Mouse (Mus musculus) thymus, postnatal 36 days (tissue): ENCODE measurements around the gene Ddi2.

Experiments
- DNase-seq, 2 experiments: peaks; one replicate each; pipeline ENCODE4 v3.0.0; 2022; ENCODE audit warnings: mixed read lengths in 2 of 2

Gene Ddi2

DNA sequence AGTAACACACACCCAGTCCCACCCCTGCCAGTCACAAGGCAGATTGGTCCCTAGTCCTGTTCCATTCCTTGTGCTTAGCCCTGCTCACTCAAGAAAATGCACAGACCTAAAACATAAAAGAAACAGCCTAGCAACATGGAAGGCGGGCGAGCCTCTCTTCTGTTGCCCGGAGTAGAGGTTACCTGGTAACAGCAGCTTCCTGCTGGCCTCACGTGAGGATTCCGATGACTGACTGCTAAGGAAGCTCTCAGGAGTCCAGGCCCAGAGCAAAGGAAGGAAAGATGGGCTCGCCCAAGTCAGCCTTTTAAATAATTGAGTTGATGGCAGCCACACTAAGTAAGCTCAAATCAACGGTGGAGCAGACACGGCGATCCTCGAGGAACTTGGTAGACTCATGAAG, 71.3 kb downstream of the Ddi2 start:
- DNase-seq = no peak

DNA sequence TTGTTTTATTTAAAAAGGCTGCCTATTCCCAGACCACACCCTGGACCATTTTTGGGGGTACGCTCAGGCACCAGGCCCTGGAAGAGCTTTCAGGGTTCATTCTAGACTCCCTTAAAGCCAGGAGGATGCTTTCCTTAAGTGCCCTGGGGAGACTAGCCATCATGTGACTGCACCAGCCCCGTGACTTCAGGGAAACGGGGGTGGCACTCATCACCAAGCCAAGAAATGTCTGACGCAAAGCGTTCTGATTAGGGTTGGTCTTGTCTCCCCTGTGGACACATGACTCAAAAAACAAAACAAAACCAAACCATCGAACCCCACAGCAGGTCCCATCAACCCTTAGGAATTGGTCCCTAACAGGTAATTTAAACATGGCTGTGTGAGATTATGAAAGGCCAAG, 71.9 kb downstream of the Ddi2 start:
- DNase-seq = no peak

DNA sequence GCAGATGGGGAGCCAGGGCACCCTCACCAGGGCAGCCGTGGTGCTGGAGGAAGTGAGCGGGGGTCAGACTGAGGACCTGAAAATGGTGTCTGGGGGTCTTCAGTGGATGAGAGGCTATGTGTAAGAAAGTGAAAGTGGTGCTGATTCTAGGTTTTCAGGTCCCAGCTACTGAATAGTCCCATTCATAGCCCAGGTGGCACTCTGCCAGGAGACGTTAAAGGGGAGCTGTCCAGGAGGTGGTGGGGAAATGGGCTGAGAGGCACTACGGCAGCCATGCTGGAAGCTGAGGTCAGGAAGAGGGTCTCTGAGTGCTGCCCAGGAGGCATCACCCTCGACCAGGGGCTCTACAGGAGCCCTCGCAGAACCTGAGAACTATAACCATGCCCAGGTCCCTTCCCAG, 74.0 kb downstream of the Ddi2 start:
- no peak for DNase-seq

DNA sequence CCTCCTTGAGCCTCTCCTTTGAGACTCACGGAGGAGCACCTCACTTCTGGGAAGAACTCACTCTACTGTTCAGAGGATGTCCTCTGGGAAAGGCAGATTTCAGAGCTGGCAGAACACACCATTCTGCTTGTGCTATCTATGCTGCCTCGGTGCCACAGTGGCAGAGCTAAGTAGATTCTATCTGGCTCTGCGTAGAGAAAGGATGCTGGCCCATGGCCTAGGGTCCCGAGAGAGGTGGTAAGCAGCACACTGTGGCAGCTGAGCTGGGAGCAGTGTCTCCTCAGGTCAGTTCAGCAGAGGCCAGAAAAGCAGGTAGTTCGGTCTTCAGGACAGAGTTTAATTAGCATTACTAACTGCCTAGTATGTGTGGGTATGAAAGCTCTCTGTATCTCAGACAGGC, 75.0 kb downstream of the Ddi2 start:
- no peak for DNase-seq

DNA sequence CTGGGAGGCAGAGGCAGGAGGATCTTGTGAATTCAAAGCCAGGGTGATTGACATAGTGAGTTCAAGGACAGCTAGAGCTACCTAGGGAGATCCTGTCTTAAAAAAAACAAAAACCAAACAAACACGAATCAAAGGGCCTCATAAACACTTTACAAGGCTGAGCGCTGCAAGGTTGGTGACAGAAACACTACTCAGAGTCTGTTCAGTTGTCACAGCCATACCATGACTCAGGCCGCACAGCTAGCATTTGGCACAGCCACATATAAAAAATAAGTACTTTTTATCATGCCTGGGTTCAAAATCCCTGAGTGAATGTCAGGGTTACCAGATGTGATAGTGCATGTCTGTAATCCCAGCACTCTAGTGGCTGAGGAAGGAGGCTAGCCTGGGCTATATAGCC, 76.0 kb downstream of the Ddi2 start:
- DNase-seq = no peak

DNA sequence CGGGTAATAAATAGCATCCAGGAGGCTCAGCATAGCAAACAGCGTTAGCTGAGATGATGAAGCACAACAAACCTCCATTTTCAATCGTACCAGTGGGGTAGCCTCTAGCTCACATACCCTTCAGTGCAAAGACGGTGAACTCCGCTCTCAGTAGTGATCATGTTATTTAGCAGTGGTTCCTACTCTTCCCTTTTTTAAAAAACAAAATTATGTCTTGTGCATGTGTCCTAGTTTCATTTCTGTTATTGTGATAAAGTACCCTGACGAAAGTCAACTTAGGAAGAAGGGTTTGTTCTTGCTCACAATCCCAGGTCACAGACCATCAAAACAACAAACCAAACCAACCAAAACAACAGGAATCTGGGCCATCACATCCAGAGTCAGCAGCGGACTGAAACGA, 77.2 kb downstream of the Ddi2 start:
- DNase-seq = no peak

DNA sequence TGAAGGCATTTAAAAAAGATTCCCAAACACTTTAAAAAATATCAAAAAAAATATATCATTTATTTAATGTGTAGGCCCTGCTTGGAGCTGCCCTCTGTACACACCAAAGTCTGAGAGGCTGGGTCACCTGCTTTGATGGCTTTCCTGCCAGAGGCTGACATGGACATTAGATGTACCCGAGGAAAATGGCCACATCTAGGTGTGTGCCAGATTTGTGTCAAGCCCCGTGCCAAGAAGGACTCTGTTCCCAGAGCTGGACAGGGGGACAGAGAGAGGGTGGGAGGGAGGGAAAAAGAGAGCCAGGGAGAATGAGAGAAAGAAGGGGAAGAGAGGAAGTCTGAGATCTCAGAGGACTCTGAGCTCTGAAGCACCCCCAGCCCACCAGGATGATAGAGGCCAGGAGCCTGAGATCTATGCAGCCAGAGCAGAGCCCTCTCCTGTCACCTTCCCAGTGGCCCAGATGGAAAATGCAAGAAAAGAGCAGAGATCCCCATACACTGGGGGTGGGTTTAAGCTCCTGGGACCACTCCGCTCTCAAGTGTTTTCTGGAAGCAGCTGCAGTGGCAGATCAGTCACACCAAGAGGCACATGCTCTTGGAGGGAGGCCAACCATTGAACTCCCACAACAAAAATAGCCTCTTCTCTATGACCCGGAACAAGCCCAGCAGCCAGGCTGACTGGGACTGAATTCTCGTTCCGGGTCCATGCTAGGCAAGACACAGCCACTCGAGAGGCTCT, 79.9 kb downstream of the Ddi2 start:
- no peak for DNase-seq

DNA sequence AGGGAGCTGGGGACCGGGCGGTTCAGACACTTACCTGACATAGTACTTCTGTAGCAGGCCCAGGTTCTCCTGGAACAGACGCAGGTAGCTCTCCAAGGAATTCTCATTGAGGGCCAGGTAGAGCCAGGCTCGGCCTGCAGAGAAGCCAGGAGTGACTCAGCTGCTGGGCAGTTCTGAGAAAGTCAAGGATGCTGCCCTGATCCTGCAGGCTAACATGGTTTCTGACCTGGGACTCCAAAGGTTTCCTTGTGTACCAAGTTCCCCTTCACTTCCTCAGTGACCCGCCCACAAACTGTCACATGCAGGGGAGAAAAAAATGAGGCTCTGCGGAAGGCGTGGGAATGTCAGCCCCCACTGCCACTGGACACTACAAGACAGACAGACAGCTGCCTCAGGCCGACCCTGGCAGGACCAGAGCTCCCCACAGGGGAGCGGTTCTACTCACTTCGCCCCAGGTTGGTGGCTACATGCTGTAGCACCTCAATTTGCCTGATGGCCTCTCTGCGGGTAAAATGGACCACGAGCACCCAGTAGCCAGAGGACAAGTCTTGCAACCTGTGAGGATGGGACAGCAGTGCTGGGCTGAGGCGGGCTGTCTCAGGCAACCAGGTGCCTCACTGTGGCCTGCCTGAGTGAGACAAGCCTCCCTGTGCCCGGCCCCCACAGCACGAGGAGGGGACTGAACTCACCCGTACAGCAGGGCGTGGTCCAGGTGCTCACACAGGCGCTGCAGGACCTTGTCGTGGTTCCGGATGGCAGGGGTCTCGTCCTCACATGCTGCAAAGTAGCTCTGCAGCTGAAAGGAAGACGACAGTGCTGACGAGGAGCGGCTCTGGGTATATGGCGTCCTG, 81.0 kb downstream of the Ddi2 start:
- DNase-seq = no peak

DNA sequence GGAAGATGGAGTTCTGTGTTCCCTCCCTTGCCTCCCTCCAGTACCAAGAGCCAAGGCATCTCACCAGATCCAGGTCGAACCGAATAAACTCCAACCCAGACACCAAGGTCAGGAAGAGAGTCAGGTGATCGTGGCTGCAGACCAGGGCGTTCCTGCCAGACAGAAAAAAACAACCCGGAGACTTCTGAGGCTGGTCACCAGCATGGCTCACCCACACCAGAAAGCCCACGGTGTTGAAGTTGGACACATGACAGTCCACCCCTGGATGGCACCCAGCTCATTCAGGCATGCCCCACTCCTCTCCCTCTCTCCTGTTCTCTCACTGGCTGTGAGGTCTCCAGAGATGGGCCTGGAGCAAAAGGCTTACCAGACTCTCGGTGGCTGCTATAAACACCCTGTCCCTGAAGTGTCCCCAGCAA, 81.9 kb downstream of the Ddi2 start:
- DNase-seq = no peak

DNA sequence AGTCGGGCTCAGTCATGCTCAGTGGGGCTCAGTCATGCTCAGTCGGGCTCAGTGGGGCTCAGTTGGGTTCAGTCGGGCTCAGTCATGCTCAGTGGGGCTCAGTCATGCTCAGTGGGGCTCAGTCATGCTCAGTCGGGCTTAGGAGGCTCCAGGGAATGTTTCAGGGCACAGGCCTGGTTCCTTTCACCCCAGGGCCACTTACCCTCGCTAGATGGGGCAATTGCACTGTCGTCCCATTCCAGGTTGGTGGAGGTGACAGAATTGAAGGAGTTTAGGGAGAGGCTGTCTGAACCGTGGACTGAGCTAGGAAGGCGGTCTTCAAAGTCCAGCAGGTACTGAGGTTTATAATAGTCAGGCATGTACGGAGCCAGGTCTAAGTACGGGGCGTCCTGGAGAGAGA, 83.7 kb downstream of the Ddi2 start:
- no peak for DNase-seq

DNA sequence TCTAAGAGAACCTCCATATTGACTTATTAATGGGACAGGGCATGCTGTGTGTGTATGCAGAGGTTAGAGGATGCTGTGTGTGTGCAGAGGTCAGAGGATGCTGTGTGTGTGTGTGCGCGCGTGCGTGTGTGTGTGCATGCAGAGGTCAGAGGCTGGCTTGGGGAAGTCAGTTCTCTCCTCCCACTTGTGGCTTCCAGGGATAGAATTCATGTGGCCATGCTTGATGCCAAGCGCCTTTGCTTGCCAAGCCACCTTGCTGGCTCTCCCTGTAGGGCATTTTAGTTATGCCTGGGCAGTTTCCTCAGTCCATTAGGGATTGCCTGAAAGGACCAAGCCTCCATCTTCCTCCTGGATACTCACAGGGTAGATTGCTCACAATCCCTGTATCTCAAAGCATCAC, 86.5 kb downstream of the Ddi2 start:
- DNase-seq = no peak

DNA sequence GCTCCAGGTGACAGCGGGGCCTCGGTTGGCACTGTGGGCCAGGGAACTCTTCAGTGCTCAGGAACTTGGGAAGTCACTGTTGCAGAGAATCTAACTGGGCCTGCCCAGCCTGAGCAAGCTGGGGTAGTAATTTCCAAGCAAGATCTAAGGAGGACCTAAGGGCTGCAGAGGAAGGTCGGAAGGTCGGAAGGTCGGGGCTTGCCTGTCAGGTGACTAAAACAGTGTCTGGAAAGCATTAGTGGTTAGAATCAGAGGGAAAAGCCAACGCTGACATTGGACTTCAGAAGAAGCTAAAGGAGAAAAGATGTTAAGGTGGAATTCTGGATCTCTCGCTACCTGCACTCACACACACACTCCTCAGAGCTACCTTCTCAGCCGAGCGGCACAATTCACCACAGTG, 87.2 kb downstream of the Ddi2 start:
- DNase-seq = no peak

DNA sequence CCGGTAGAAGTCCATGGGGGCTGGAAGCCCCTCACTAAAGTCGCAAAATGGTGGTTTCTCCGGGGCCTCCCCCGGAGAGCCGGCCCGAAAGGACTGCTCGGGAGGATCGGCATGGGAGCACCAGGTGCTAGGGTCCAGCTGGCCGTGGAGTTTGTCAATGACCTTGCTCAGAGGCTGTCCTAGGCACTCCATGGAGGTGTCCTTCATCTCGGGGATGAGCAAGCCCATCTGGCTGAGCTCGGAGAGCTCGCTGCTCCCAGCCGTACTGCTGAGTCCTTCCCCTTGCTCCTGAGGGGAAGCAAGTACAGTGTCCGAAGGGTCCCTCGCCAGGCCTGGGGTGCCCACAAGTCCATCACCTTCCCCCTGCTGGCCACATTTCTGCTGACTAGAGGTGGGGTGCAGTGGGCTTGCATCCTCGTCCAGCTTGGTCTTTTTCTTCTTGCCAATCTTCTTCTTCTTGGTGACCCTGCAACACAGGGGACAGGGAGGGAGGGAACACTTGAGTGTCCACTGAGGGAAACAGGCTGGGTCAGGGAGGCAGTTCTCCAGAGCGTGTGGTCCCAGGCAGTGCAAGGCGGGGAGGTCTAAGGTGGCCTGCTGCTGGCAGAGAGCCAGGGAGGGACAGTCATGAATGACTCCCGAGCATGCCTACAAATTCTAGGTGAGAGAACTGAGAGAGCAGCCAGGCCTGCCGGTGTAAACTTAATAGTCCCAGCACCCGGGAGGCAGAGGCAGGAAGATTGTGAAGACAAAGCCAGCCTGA, 90.9 kb downstream of the Ddi2 start:
- DNase-seq = no peak

DNA sequence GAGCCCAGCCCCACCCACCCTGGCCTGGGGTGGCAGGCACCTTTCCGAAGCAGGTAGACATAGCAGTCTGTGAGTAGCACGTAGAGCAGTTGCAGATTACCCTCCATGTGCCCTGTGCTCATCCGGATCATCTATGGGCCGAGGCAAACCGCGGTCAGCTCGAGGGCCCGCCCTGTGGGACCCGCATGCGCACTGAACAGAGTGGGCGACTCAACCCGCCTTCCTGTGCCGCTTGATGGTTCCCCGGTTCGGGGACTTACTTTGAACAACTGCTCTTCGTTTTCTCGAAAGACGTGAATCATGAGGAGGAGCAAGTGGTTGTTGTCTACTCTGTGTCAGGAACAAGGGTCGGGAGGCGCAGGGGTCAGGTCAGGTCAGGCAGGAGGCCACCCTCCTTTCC, 92.0 kb downstream of the Ddi2 start:
- no peak for DNase-seq

DNA sequence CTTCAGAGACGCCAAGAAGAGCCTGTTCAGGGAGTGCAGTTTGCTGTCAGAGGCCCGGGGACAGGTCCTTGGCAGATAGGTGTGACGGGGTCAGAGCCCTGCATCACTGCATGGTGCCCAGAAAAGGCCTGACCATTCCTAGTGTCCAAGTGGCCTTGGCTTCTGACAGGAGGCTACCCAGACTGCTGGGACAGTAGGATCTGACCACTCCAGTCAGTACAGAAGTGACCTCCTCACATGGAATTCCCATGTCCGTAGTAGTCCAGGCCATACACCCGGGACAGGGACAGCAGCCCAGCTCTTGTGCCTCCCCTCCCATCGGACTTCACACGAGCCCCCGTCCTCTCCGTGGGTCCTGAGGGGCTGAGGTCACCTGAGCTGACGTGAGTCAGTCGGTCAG, 93.2 kb downstream of the Ddi2 start:
- no peak for DNase-seq

DNA sequence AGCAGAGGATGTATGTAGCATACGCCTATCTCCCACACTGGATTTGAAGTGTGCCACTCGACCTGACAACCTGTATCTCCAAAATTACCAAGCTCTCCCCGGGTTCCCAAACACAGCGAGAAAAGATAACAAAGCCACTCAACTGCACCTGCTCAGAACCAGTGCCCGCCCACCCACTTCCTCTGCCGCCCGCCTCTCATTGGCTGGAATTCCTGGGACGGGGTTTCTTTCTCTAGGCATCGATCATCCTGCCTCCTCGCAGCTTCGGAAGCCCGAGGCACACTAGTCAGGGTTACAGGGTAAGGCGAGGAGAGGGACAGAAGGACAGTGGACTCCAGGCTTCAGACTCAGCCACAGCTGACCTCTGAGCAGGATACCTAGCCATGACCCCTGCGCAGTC, 94.6 kb downstream of the Ddi2 start:
- DNase-seq = no peak
